Mouse (Mus musculus) heart, embryonic 11.5 days (tissue): ENCODE measurements at regions not wholly inside any gene's neighbourhood (a gene's known extent, or its start where the extent isn't known, plus 50 kb on each side); places are given as distances from the start of the nearest gene placed in this dataset.

Experiments used
- ATAC-seq: fragments of 200-750 bp; cut with Nextera tagmentation; replicated peaks from 2 replicates; pipeline ENCODE4 v1.8.0; 2017; ENCODE audit warnings: moderate library complexity; ENCODE audit not compliant: insufficient number of reproducible peaks, low FRiP score, low TSS enrichment
- H3K27ac ChIP-seq: fragments of 300-500 bp; sonication (generic); 2 replicates; pipeline ENCODE4 v1.5.1; 2014; ENCODE audit warnings: mild to moderate bottlenecking, low read depth, low read length
- H3K27me3 ChIP-seq: fragments of 300-500 bp; sonication (generic); 2 replicates; pipeline ENCODE4 v1.6.1; 2014; ENCODE audit warnings: mild to moderate bottlenecking, low read length, mixed read lengths; ENCODE audit not compliant: control insufficient read depth, insufficient read depth
- H3K36me3 ChIP-seq: fragments of 300-500 bp; sonication (generic); 2 replicates; pipeline ENCODE4 v1.6.1; 2014; ENCODE audit warnings: mild to moderate bottlenecking, low read length, moderate library complexity, mixed read lengths; ENCODE audit not compliant: control insufficient read depth, insufficient read depth
- H3K4me1 ChIP-seq: fragments of 300-500 bp; sonication (generic); 2 replicates; pipeline ENCODE4 v1.6.1; 2014; ENCODE audit warnings: low read length; ENCODE audit not compliant: control insufficient read depth, insufficient read depth
- H3K4me2 ChIP-seq: fragments of 300-500 bp; sonication (generic); 2 replicates; pipeline ENCODE4 v1.6.1; 2014; ENCODE audit warnings: mild to moderate bottlenecking, moderate library complexity
- H3K4me3 ChIP-seq: fragments of 300-500 bp; sonication (generic); 2 replicates; pipeline ENCODE4 v1.5.1; 2014; ENCODE audit warnings: low read depth, low read length
- H3K9ac ChIP-seq: fragments of 300-500 bp; sonication (generic); 2 replicates; pipeline ENCODE4 v1.6.1; 2014; ENCODE audit warnings: mild to moderate bottlenecking, low read depth, low read length, moderate library complexity
- H3K9me3 ChIP-seq: fragments of 300-500 bp; sonication (generic); replicated peaks from 2 replicates; pipeline ENCODE4 v1.6.1; 2016; ENCODE audit warnings: low read length; ENCODE audit not compliant: control insufficient read depth
- WGBS: fragments of 180-500 bp; shearing (Covaris S2); extraction: QIAGEN DNeasy Blood & Tissue Kit; methylation state at CpG from one replicate; pipeline ENCODE4 v1.1.7; 2014; ENCODE audit not compliant: insufficient replicate concordance; 5-methylcytosine and 5-hydroxymethylcytosine counted together

DNA sequence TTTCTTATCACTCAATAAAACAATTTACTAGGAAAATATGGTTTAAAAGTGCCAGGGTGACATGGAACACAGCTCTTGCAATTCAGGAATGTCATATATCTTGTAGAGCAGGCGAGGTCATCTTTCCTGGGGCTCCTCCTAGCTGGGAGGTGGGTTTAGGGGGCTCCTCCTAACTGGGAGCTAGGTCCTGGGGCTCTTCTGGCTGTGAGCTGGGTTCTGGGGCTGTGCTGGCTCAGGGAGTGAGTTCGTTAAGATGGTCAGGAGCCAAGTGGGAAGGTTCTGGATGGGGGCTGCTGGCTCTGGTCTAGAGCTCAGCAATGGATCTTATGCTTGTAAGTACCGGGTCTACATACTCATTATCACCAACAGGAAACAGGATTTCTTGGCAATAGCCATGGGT, 306.8 kb upstream of the Rnaseh2b start:
- no peaks in the 10 kb centered on the region for H3K36me3 ChIP-seq
- no peaks in the 10 kb centered on the region for H3K4me1 ChIP-seq
- WGBS: 65% methylated on average over 3 of the region's 3 CpGs
- no peak overlapping the region for H3K9ac ChIP-seq
- H3K27ac ChIP-seq: no peak overlapping the region
- no peaks in the 10 kb centered on the region for H3K27me3 ChIP-seq
- H3K9me3 ChIP-seq: no peaks in the 10 kb centered on the region
- H3K4me2 ChIP-seq: no peak overlapping the region
- H3K4me3 ChIP-seq: no peak overlapping the region
- no peak for ATAC-seq

DNA sequence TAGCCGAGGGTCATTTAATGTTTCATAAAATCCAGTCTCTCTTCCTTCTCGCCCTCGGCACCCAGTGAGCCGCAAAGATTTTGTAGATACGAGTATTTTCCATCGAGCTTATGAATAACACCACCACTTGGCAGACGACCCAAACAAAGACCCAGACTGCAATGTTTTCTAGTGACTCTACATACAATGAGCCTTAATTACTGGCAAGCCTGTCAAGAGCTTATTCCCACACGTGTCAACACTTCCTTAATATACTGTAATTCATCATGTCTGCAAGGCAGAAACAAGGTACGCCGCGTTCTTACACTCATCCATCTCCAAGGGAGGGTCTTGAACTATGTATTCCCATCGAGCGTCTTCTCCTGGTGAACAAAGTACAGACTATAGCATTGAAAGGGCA, 306.2 kb upstream of the Rnaseh2b start:
- Histone ChIP-seq H3K9me3 (no peaks in the 10 kb centered on the region), H3K27ac (no peak overlapping the region), H3K27me3 (no peaks in the 10 kb centered on the region), H3K36me3 (no peaks in the 10 kb centered on the region), H3K9ac (no peak overlapping the region), H3K4me2 (no peak overlapping the region), H3K4me3 (no peak overlapping the region), H3K4me1 (no peaks in the 10 kb centered on the region)
- WGBS: 76% methylated on average over 13 of the region's 13 CpGs
- ATAC-seq: no peak

DNA sequence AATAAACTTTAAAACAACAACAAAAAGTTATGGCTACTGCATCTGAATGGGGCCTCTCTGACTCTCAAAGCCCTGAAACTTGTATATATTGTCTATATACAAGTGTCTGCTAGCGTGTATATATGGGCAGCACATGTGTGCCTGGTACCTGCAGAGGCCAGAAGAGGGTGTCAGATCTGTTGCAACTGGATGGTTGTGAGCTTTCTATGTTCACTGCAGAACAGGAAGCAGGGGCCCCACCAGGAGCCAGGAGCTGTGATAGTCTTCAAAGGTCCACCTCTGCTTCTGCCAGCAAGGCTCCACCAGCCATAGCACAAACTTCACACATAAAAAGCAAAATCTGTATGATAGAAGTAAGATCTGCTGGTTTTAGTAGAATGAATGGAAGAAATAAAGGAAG, 297.1 kb upstream of the Rnaseh2b start:
- Histone ChIP-seq H3K4me3 (no peak overlapping the region), H3K9me3 (no peaks in the 10 kb centered on the region), H3K36me3 (no peaks in the 10 kb centered on the region), H3K9ac (no peak overlapping the region), H3K27ac (no peak overlapping the region), H3K4me2 (no peak overlapping the region), H3K4me1 (no peaks in the 10 kb centered on the region), H3K27me3 (no peaks in the 10 kb centered on the region)
- 76% methylated on average over 1 of the region's 1 CpGs for WGBS
- ATAC-seq: no peak

DNA sequence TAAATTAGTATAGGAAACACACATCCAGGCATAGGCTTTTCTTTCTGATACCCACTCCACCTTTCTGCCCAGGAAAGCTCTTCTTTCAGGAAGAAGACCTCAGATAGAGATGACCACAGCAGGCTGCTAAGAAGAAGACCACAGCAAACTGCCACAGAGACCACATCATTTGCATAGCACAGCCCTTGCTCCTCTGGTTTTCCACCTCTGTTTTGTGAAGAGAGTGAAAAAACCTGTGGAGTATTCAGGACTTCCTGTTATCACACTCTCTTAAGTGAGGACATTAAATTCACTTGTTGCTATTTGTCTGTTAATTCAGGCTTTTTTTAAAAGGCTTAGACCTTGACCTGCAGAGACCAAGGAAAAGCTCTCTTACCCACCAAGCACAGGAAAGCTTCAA, 294.7 kb upstream of the Rnaseh2b start:
- Histone ChIP-seq H3K9ac (no peak overlapping the region), H3K4me3 (no peak overlapping the region)

DNA sequence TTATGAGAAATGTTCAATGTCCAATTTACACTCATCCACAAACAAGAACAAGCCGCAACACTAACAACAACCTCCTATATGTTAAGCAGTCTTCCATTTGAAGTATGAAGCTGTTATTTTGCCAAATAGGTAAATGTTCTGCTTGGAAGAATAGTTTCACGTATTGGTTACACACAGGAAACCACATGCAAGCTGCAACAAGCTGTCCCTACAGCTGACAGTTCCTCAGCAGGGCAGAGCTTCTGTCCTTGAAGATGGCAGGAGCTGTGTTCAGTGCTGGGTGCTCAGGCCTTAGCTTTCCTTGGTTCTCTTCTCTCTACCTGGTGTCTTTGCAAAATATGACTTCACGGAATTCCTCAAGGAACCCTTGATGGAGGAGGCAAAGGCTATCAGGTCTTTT, 294.1 kb upstream of the Rnaseh2b start:
- no peaks in the 10 kb centered on the region for H3K27me3 ChIP-seq
- no peaks in the 10 kb centered on the region for H3K36me3 ChIP-seq
- H3K4me1 ChIP-seq: no peaks in the 10 kb centered on the region
- H3K4me2 ChIP-seq: no peak overlapping the region
- no peak overlapping the region for H3K9ac ChIP-seq
- H3K27ac ChIP-seq: no peak overlapping the region
- ATAC-seq: no peak
- WGBS: 75% methylated on average over 3 of the region's 3 CpGs
- no peak overlapping the region for H3K4me3 ChIP-seq
- no peaks in the 10 kb centered on the region for H3K9me3 ChIP-seq

More for the DNA sequence above, 294.7 kb upstream of the Rnaseh2b start:
- Histone ChIP-seq H3K4me2 (no peak overlapping the region), H3K27ac (no peak overlapping the region), H3K4me1 (no peaks in the 10 kb centered on the region), H3K36me3 (no peaks in the 10 kb centered on the region), H3K27me3 (no peaks in the 10 kb centered on the region), H3K9me3 (no peaks in the 10 kb centered on the region)
- ATAC-seq: no peak

DNA sequence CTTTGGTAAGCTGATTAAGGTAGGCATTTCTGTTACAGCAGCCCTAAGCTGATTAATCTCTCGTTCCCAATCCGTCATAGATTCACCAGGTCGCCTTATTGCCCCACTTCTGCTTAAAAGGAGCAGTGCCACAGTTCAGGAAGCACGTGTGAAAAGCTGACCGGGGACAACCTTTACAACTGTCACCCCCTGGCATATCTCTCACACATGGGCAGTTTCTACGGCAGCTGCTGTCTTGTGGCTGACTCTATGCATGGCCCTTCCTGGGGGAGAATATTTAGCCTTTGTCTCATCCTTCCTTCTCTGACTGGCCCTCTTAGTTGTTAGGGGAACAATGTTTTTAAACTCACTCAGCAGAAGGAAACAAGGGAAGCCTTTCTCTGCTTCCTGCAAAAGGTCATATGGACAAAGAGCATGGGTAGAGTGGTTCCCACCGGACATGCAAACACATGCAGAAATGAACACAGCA, 290.9 kb upstream of the Rnaseh2b start:
- 43% methylated on average over 7 of the region's 7 CpGs for whole genome bisulfite sequencing
- ATAC-seq: no peak
- Histone ChIP-seq H3K27ac (no peak overlapping the region), H3K9ac (no peak overlapping the region), H3K4me3 (no peak overlapping the region), H3K9me3 (no peaks in the 10 kb centered on the region), H3K27me3 (no peaks in the 10 kb centered on the region), H3K4me1 (no peaks in the 10 kb centered on the region), H3K36me3 (no peaks in the 10 kb centered on the region), H3K4me2 (no peak overlapping the region)

DNA sequence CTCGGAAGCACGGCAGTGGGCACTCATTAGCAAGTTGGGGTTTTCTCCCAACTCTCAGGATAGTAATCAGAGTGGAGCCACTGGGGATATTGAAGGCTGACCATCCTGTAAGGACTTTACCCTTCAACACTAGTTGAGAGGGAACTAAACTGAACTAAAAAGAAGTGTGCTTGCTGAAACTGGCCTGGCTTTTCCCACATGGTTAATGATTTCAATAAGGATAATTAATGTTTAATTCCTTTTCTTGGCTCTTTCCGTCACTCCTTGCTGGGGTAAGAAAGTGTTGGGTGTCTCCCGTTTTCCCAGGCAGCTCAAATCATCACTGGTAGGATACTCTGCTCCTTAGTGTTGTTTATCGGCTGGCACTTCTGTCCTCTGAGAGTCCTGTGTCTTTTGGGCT, 290.3 kb upstream of the Rnaseh2b start:
- Histone ChIP-seq H3K36me3 (no peaks in the 10 kb centered on the region), H3K4me2 (no peak overlapping the region), H3K9me3 (no peaks in the 10 kb centered on the region), H3K4me1 (no peaks in the 10 kb centered on the region), H3K27ac (no peak overlapping the region), H3K9ac (no peak overlapping the region), H3K27me3 (no peaks in the 10 kb centered on the region), H3K4me3 (no peak overlapping the region)
- WGBS: 73% methylated on average over 5 of the region's 5 CpGs
- no peak for ATAC-seq

DNA sequence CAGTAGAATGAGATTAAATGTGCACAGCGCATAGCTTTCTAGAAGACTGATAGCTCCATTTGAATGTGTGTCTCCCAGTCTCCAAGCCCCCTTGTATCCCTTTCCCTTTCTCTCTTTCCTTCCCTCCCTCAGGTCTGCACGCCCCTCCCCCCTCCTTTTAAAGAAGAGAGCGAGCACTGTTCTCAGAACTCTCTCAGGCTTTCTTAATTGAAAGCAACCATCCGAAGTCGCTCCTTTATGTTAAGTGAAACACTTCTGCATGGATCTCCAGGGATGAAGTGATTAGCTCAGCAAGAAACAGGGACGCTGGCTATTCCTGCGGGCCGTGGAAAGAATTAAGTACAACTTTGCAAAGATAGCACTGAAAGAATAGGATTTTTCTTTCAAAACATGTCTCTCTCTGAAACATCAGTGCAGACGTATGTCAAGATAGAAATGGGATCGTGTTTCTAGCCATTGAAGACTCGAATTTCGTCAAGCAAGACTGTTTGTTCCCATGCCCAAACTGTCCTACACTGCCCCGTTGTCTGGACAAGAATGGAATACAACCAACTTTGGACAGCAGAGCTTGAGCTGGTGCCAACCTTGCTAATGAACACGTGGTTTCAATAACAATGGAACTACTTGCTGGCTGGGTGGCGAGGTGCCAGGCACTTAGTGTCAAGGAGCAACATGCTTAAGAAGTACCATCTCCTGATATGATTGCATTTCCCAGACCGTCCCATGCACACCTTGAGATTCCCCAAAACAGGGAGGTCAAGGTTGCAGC, 289.2 kb upstream of the Rnaseh2b start:
- ATAC-seq: no peak
- H3K4me2 ChIP-seq: no peak overlapping the region
- WGBS: 62% methylated on average over 16 of the region's 16 CpGs
- no peak overlapping the region for H3K27ac ChIP-seq
- no peak overlapping the region for H3K4me3 ChIP-seq
- H3K9me3 ChIP-seq: no peaks in the 10 kb centered on the region
- no peaks in the 10 kb centered on the region for H3K4me1 ChIP-seq
- no peaks in the 10 kb centered on the region for H3K27me3 ChIP-seq
- H3K36me3 ChIP-seq: no peaks in the 10 kb centered on the region
- no peak overlapping the region for H3K9ac ChIP-seq

DNA sequence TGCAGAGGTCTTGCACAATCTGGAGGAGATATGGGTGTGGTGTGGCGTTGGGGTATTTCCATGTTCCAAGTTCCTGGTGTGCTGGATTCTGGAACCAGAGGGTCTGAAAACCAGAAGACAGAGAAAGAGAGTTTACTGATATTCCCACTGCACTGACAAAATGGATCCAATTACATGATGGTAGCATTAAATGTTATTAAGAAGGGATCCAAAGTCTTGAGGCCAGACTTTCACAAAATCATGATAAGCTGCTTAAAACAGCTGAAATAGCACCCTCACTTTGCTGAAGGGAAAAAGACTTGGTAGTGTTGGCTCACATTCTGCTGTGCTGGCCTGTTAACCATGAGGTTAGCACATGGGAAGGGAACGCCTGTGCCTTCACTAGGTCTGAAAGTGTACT, 288.6 kb upstream of the Rnaseh2b start:
- Histone ChIP-seq H3K9ac (no peak overlapping the region), H3K9me3 (no peaks in the 10 kb centered on the region), H3K4me2 (no peak overlapping the region), H3K27me3 (no peaks in the 10 kb centered on the region), H3K4me3 (no peak overlapping the region), H3K27ac (no peak overlapping the region), H3K36me3 (no peaks in the 10 kb centered on the region), H3K4me1 (no peaks in the 10 kb centered on the region)
- WGBS: 75% methylated on average over 2 of the region's 2 CpGs
- no peak for ATAC-seq
